ENCODE assay signal across 8 mouse cellular contexts in the genomic region with DNA sequence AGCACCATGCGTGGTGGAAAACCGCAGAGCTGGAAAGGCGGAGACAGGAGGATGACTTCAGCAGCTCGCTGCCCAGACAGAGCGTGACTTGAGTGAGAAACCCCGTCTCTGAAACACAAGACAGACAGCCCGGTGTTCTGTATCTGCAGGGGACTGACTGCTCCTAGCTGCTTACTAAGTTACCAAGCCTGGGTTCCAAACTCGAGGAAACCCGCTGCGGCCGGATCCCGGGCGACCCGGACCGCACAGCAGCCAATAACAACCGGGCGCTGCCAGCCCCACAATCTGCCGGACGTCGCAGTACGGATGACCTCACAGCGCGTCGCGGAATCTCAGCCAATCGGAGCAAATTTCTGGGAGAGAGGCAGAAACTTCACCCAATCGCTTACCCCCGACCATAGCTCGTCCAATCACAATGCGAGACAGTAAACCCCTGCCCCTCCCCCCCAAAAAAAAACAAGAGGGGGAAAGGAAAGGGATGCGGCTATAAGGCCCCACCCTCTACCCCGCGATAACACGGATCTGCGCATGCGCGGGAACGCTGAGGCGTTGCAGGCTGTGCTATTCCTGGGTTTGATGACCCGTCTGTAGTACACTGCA. TPM values are rescaled to one million over a fixed set of nuclear protein-coding genes. Genes with fewer than 3 reads are reported as not detected.
DNase-seq lines count a peak whose midpoint lies in the region; ATAC-seq lines count a peak whose summit lies in the region.

No protein-coding gene starts in this region.

- no peaks in the 10 kb centered on the region for H3K27me3 ChIP-seq in lung, embryonic 16.5 days (ENCODE audit: control insufficient read depth, insufficient read depth, low read depth, low read length)

- H3K36me3 ChIP-seq in lung, embryonic 16.5 days (ENCODE audit: control insufficient read depth, insufficient read depth, low read length) = no peaks in the 10 kb centered on the region

- ATAC-seq in hematopoietic stem cell, adult 5-6 weeks (replicated peaks in 1 of 2; ENCODE audit: insufficient read depth in 1 of 2, low FRiP score in 2 of 2, low TSS enrichment in 1 of 2, low read depth in 1 of 2, poor library complexity in 2 of 2, severe bottlenecking in 2 of 2) = peak; percentile 97 to 98
- ATAC-seq in lung, embryonic 16.5 days (ENCODE audit: low read depth) = peak; percentile 96

- H3K4me1 ChIP-seq in lung, embryonic 16.5 days (replicated peaks; ENCODE audit: control insufficient read depth, insufficient read depth, low read length) = peaks cover 8% of the 10 kb centered on the region; the same call in 1 of the 2 replicates

- peak overlapping the region; percentile 71 for H3K9ac ChIP-seq in lung, embryonic 16.5 days (ENCODE audit: low read length)

- DNase-seq in MEL-GATA-1-ER (ENCODE audit: extremely low read depth, low read depth) = peak; percentile 98
- DNase-seq in cerebellum, adult 8-10 months = peak; percentile 95
- peak; percentile 100 for DNase-seq in forelimb bud, embryonic 11.5 days (ENCODE audit: low read depth, low spot score)
- DNase-seq in layer of hippocampus, adult 9-10 months (ENCODE audit: low spot score) = peak; percentile 95
- DNase-seq in ovary, postnatal 10 days (ENCODE audit: low spot score) = peak; percentile 89
- DNase-seq in thymus, postnatal 10 days (ENCODE audit: low spot score in 2 of 2) = peak; percentile 97 to 99

- under 1% methylated on average over 40 of the region's 40 CpGs for WGBS in lung, embryonic 16.5 days

- no peaks in the 10 kb centered on the region for H3K9me3 ChIP-seq in lung, embryonic 16.5 days (ENCODE audit: control insufficient read depth, low read length)

- H3K4me3 ChIP-seq in lung, embryonic 16.5 days (ENCODE audit: low read length) = peak overlapping the region; percentile 67

- peak overlapping the region; percentile 80 for H3K27ac ChIP-seq in lung, embryonic 16.5 days (ENCODE audit: low read length)

- peak overlapping the region; percentile 84 for H3K4me2 ChIP-seq in lung, embryonic 16.5 days (ENCODE audit: low read depth, low read length)

RNA-seq across cellular contexts. Expression of a gene that starts 13.1 kb away (rescaled TPM):
- 19.9 and 25.0 TPM in 2 replicates for total RNA-seq in hematopoietic stem cell, adult 5-6 weeks (2017)
- 24.7 and 26.9 TPM in 2 replicates for polyA plus RNA-seq in lung, embryonic 16.5 days (2015; fragmentation: Nextera tagmentation; extraction: Ambion mirVana)

RNA-seq across cellular contexts. Expression of a gene that starts 42.4 kb away (rescaled TPM):
- total RNA-seq in hematopoietic stem cell, adult 5-6 weeks (2017) = 1.1 and 2.2 TPM in 2 replicates
- 3.6 and 3.9 TPM in 2 replicates for polyA plus RNA-seq in lung, embryonic 16.5 days (2015; fragmentation: Nextera tagmentation; extraction: Ambion mirVana)

RNA-seq across cellular contexts. Expression of a gene that starts 53.1 kb away (rescaled TPM):
- total RNA-seq in hematopoietic stem cell, adult 5-6 weeks (2017) = 12.3 and 12.9 TPM in 2 replicates
- polyA plus RNA-seq in lung, embryonic 16.5 days (2015; fragmentation: Nextera tagmentation; extraction: Ambion mirVana) = 4.3 and 4.4 TPM in 2 replicates

Comparison
In these comparisons a context has a peak if more than half of its experiments do, and no peak if none do; other contexts are left out.
1. Peak in every context shown above with its lines: DNase-seq, ATAC-seq, H3K4me3 ChIP-seq and H3K27ac ChIP-seq.